Mouse (Mus musculus): ENCODE data around the gene Jag2. TPM values are rescaled to one million over a fixed set of nuclear protein-coding genes. Genes with fewer than 3 reads are reported as not detected.

The Jag2 gene
- polyA plus RNA-seq, 2 experiments: 0.09 to 0.51 TPM

DNA sequence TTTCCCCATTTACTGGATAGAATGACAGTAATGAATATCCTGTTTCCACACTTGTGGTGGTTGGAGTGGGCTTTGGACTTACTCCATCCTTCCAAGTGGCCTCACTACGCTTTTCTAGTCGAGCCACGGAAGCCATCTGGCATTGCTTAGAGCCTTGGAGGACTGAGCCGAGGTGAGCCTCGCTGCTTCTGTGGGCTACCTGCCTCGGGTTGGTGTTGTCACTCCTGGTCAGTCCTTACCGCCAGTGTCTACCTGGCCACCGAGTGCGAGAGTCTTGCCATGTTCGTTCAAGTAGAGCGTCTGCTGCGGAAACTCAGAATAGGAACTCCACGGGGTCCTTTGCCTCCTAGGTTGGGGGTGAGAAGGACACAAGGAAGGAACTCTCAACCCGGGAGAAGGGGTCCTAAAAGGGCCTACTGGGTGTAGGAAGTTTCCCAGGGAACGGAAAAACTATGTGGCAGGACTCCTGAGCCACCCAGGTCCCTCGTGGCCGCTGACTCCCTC, 52.5 kb downstream of the Jag2 start:
- no peak for DNase-seq (ENCODE audit: low read depth in 3 of 3, low spot score in 3 of 3)
- Histone ChIP-seq H3K4me3 (ENCODE audit: insufficient read depth in 1 of 2, low read depth in 2 of 2, low read length in 2 of 2) (no peak overlapping the region), H3K4me1 (replicated peaks; ENCODE audit: control insufficient read depth in 2 of 2, insufficient read depth in 2 of 2, low read length in 1 of 2) (peaks cover 0 to 3% of the 10 kb centered on the region in 2 experiments; a peak in 2 of 4 replicates), H3K27ac (no peak overlapping the region), H3K36me3 (replicated peaks; ENCODE audit: control insufficient read depth, insufficient read depth, low read depth) (no peaks in the 10 kb centered on the region), H3K9me3 (ENCODE audit: control insufficient read depth, low read length) (no peaks in the 10 kb centered on the region), H3K4me2 (ENCODE audit: low read depth) (peak overlapping the region; percentile 25), H3K27me3 (ENCODE audit: control insufficient read depth, insufficient read depth, low read length) (peaks cover 53% of the 10 kb centered on the region), H3K9ac (replicated peaks) (no peak overlapping the region)
- 2% methylated on average over 17 of the region's 17 CpGs for WGBS (ENCODE audit: insufficient replicate concordance)
- ATAC-seq (ENCODE audit: insufficient read depth): no peak
- no peak for TF ChIP-seq EP300 (IDR thresholded peaks at IDR 0.05; ENCODE audit: low read depth)

DNA sequence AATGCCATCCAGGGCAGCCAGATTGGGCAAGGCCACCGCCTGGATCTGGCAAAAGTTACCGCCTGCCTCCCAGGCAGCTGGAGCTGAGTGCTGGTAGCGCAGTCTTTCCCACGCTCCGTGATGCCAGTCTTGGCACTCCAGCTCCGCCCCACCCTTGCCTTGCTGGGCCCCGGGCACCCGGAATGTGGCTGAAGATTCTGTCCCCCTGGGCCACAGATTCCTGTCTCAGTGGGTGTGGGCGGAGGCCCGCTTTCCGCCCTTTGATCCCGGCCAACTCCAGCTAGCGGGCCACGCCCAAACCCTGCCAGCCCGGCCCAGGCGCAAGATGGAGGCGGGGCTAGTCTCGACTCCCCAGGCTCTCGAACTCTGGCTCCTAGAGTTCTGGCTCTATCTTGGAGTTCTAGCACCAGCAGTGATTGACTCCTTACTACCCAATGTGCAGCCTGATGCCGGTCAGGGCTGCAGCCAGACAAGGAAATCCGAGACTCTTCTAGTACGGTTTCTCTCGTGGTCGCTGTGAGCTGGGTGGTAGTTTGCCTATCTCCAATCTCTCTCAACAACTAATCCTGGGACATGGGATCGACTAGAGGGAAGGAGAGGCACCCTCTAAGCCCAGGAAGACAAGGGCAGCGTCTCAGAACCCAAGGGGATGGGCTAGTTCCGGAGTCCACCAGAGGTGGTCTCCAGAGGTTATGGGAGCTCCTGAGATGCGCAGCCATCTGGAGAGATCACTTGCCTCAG, 53.1 kb downstream of the Jag2 start:
- peaks cover 53% of the 10 kb centered on the region for H3K27me3 ChIP-seq (ENCODE audit: control insufficient read depth, insufficient read depth, low read length)
- 5% methylated on average over 28 of the region's 28 CpGs for WGBS (ENCODE audit: insufficient replicate concordance)
- H3K4me2 ChIP-seq (ENCODE audit: low read depth): peak overlapping the region; percentile 25
- peak; percentile 36; the same call in 1 of the 2 replicates for ATAC-seq (ENCODE audit: insufficient read depth)
- peaks cover 0 to 3% of the 10 kb centered on the region in 2 experiments; a peak in 2 of 4 replicates for H3K4me1 ChIP-seq (replicated peaks; ENCODE audit: control insufficient read depth in 2 of 2, insufficient read depth in 2 of 2, low read length in 1 of 2)
- H3K9ac ChIP-seq (replicated peaks): no peak overlapping the region
- no peaks in the 10 kb centered on the region for H3K36me3 ChIP-seq (replicated peaks; ENCODE audit: control insufficient read depth, insufficient read depth, low read depth)
- TF ChIP-seq EP300 (IDR thresholded peaks at IDR 0.05; ENCODE audit: low read depth): no peak
- TF ChIP-seq CTCF (IDR thresholded peaks at IDR 0.05; ENCODE audit: low read depth): no peak
- no peak overlapping the region for H3K27ac ChIP-seq
- H3K4me3 ChIP-seq (ENCODE audit: insufficient read depth in 1 of 2, low read depth in 2 of 2, low read length in 2 of 2): no peak overlapping the region
- no peaks in the 10 kb centered on the region for H3K9me3 ChIP-seq (ENCODE audit: control insufficient read depth, low read length)
- no peak for DNase-seq (ENCODE audit: low read depth in 3 of 3, low spot score in 3 of 3)

DNA sequence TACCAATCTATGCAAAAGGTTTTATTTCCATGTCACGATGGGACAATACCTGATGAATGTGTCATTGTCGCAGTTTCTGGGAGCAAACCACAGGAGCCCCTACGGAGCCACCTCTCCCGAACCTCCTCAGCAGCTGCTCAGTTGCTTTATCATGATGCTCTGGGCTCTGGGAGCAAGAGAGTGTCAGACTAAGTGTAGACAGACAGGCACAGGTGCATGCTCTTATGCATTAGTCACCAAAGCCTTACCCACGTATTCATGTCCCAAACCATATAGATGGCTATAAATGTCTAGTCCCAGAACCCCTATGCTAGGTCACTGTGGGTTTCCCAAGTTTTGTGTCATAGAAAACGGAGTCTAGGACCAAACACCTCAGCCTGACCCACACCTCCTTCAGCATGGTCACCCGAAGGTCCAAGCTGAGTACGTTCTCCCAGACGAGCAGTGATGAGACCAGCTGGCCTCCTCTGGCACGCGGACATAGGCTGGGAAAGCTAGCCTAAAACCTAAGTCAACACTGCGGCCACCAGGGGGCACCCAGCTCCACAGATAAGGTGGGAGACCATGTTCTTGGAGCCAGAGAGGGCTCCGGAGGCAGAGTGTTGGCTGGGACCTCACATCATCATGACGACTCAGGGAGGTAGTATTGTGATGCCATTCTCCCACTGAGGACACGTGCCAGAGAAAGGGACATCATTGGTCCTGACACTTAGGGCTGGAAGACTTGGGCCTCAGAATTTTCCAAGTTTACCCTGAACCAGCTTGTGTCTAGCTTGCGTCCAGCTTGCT, 54.2 kb downstream of the Jag2 start:
- H3K27ac ChIP-seq: no peak overlapping the region
- H3K27me3 ChIP-seq (ENCODE audit: control insufficient read depth, insufficient read depth, low read length): peaks cover 53% of the 10 kb centered on the region
- H3K9ac ChIP-seq (replicated peaks): no peak overlapping the region
- no peak overlapping the region for H3K4me3 ChIP-seq (ENCODE audit: insufficient read depth in 1 of 2, low read depth in 2 of 2, low read length in 2 of 2)
- no peaks in the 10 kb centered on the region for H3K9me3 ChIP-seq (ENCODE audit: control insufficient read depth, low read length)
- no peak overlapping the region for H3K4me2 ChIP-seq (ENCODE audit: low read depth)
- TF ChIP-seq CTCF (IDR thresholded peaks at IDR 0.05; ENCODE audit: low read depth): peak; percentile 90
- no peak for TF ChIP-seq EP300 (IDR thresholded peaks at IDR 0.05; ENCODE audit: low read depth)
- peaks cover 2 to 3% of the 10 kb centered on the region in 2 experiments; a peak in 3 of 4 replicates for H3K4me1 ChIP-seq (replicated peaks; ENCODE audit: control insufficient read depth in 2 of 2, insufficient read depth in 2 of 2, low read length in 1 of 2)
- 18% methylated on average over 16 of the region's 16 CpGs for WGBS (ENCODE audit: insufficient replicate concordance)
- H3K36me3 ChIP-seq (replicated peaks; ENCODE audit: control insufficient read depth, insufficient read depth, low read depth): no peaks in the 10 kb centered on the region
- DNase-seq (ENCODE audit: low read depth in 3 of 3, low spot score in 3 of 3): peak; percentile 47 to 58 (median 50)
- ATAC-seq (ENCODE audit: insufficient read depth): no peak

DNA sequence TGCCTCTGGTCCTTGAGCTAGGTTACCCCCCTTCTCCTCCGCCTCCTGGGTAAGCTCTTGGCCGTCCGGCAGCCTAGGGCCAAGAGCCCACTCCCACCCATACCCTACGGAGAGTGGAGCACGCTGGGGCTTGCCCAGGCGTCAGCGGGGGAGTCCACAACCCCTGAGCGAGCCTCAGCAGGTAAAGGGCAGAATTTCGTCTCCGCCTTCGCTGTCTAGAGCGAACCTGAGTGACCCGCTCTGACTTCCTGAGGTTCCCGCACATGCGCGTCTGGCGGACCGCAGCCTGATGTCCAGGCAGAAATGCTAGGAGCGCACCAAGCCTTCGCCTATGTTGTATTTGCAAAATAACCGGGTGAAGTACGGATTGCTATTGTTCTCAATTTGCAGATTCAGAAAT, 55.4 kb downstream of the Jag2 start:
- Histone ChIP-seq H3K4me2 (ENCODE audit: low read depth) (no peak overlapping the region), H3K27me3 (ENCODE audit: control insufficient read depth, insufficient read depth, low read length) (peaks cover 53% of the 10 kb centered on the region), H3K4me1 (replicated peaks; ENCODE audit: control insufficient read depth in 2 of 2, insufficient read depth in 2 of 2, low read length in 1 of 2) (peaks cover 3 to 5% of the 10 kb centered on the region in 2 experiments; a peak in 3 of 4 replicates), H3K36me3 (replicated peaks; ENCODE audit: control insufficient read depth, insufficient read depth, low read depth) (no peaks in the 10 kb centered on the region), H3K27ac (no peak overlapping the region), H3K4me3 (ENCODE audit: insufficient read depth in 1 of 2, low read depth in 2 of 2, low read length in 2 of 2) (no peak overlapping the region), H3K9ac (replicated peaks) (no peak overlapping the region), H3K9me3 (ENCODE audit: control insufficient read depth, low read length) (no peaks in the 10 kb centered on the region)
- DNase-seq (ENCODE audit: low read depth in 3 of 3, low spot score in 3 of 3) (no peak), ATAC-seq (ENCODE audit: insufficient read depth) (no peak)
- TF ChIP-seq EP300 (IDR thresholded peaks at IDR 0.05; ENCODE audit: low read depth): no peak
- 22% methylated on average over 22 of the region's 22 CpGs for WGBS (ENCODE audit: insufficient replicate concordance)
